Mouse (Mus musculus) lung, adult 2 months (tissue): ENCODE data around the gene Grin2b. TPM values are rescaled to one million over a fixed set of nuclear protein-coding genes. Genes with fewer than 3 reads are reported as not detected.
A peak's percentile ranks its signal among the peaks of the same experiment; 100 is the strongest.
"Not testable (repeated sequence)": the region's sequence is repeated elsewhere in the genome, so short reads cannot be mapped to it uniquely, and the experiment has no call there.

Experiments
- DNase-seq: peaks from one replicate; pipeline ENCODE4 v3.0.0; 2022
- H3K4me1 ChIP-seq: fragments of 200-500 bp; 2 replicates; pipeline ENCODE4 v1.6.1; 2011; ENCODE audit warnings: low read length; ENCODE audit not compliant: control insufficient read depth, insufficient read depth
- H3K4me3 ChIP-seq: fragments of 200-500 bp; replicated peaks from 2 replicates; pipeline ENCODE3; 2011; ENCODE audit warnings: low read depth, mild to moderate bottlenecking, control low read depth, low read length; ENCODE audit errors: extremely low read depth
- CTCF ChIP-seq: fragments of 200-500 bp; IDR thresholded peaks from 2 replicates; pipeline ENCODE4 v1.5.1; 2011; ENCODE audit warnings: mild to moderate bottlenecking, low read length, control low read depth; ENCODE audit not compliant: insufficient read depth
- POLR2A ChIP-seq: fragments of 200-500 bp; IDR thresholded peaks from 2 replicates; pipeline ENCODE4 v1.6.1; 2011; ENCODE audit warnings: low read depth, mild to moderate bottlenecking, control low read depth, low read length, borderline replicate concordance; ENCODE audit errors: extremely low read depth
- WGBS: fragments of 180-500 bp; shearing (Covaris S2); methylation state at CpG from one replicate; pipeline ENCODE4 v1.1.7; 2018; 5-methylcytosine and 5-hydroxymethylcytosine counted together
- polyA plus RNA-seq: library from polyadenylated mRNA; depleted of rRNA; stranded (reverse); fragments of >200 nt; gene quantifications from 2 replicates; pipeline ENCODE4 v1.2.3, GENCODE M21; 2012

The Grin2b gene
- polyA plus RNA-seq, 1 experiment: 0.12 TPM

GRCm38 (mm10) chr6:135828976-135829375 is 344.3 kb downstream of the Grin2b start:
- no peaks in the 10 kb centered on the region for H3K4me1 ChIP-seq
- 40% methylated on average over 4 of the region's 4 CpGs for WGBS
- TF ChIP-seq POLR2A: no peak
- no peak for DNase-seq
- H3K4me3 ChIP-seq: no peak overlapping the region

DNA sequence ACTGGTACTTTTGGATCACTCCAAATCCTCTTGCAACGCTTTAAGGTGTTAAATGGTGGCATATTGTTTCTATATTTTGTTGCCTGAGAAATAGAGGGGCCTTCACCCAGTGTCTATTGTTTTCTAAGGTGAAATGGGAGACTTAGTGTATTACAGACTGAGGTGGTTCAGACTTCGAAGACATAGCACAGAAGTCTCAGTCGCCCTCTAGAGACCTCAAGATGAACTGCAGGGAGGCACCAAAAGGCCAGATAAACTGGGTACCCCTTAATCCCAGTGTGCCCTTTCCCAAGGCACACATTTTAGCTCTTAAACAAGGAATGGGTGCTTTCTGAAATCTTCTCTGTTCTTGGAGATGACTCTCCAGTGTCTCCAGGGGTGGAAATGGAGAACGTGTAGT is 345.4 kb downstream of the Grin2b start:
- Histone ChIP-seq H3K4me1 (no peaks in the 10 kb centered on the region), H3K4me3 (no peak overlapping the region)
- WGBS: 18% methylated on average over 4 of the region's 4 CpGs
- DNase-seq: peak; percentile 36
- TF ChIP-seq POLR2A: no peak
- peak; percentile 66 for TF ChIP-seq CTCF

DNA sequence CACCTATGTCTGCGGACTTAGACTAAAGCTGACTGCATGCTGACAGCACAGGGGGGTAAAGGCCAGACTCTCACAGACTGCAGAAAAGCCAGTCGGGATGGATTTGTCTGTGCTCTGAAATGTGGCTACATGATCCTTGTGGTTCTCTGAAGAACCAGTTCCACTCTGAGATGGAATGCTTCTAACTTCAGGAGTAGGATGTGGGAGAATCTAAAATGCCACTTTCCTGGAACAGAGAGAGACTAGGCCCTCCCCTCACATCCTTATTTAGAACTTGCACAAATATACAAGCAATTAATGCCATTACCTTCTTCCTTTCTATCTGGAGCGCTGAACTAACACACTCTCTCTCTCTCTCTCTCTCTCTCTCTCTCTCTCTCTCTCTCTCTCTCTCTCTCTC is 346.0 kb downstream of the Grin2b start:
- TF ChIP-seq CTCF (no peak), POLR2A (no peak)
- no peak overlapping the region for H3K4me3 ChIP-seq
- H3K4me1 ChIP-seq: no peaks in the 10 kb centered on the region
- no peak for DNase-seq
- WGBS: 79% methylated on average over 3 of the region's 3 CpGs

DNA sequence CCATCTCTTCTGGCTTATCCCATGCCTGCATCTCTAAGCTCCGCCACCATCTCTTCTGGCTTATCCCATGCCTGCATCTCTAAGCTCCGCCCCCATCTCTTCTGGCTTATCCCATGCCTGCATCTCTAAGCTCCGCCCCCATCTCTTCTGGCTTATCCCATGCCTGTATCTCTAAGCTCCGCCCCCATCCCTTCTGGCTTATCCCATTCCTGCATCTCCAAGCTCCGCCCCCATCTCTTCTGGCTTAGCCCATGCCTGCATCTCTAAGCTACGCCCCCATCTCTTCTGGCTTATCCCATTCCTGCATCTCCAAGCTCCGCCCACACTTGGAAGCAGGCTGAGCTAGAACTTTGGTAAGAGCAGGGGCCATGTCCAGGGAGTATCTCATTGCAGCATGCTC is 346.5 kb downstream of the Grin2b start:
- WGBS: 97% methylated on average over 7 of the region's 7 CpGs
- not testable (repeated sequence) for DNase-seq

GRCm38 (mm10) chr6:135817391-135817790 is 355.9 kb downstream of the Grin2b start:
- H3K4me3 ChIP-seq: no peak overlapping the region
- H3K4me1 ChIP-seq: no peaks in the 10 kb centered on the region
- no peak for DNase-seq
- 71% methylated on average over 2 of the region's 2 CpGs for WGBS
- TF ChIP-seq POLR2A (no peak), CTCF (no peak)

More for the DNA sequence above, 346.5 kb downstream of the Grin2b start:
- not testable (repeated sequence) for H3K4me3 ChIP-seq, H3K4me1 ChIP-seq

DNA sequence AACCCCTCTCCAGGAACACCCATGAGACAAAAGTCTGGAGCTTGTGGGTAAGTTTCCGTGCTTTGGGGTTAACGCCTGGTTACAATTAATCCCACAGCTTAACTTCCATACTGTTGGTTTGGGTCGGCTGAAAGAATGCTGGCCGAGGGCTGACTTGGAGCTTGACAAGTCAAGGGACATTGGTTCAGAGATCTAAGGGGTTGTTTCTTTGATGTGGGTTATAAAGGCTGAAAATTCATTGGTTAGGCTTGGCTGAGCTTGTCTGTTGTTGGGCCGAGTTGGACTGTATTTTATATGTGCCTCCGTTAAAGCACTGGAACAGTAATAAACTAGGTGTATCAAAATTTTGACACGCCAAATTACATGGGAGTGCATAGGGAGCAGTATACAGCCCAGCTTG is 359.6 kb downstream of the Grin2b start:
- no peak for DNase-seq
- 82% methylated on average over 7 of the region's 7 CpGs for WGBS
- TF ChIP-seq CTCF (no peak), POLR2A (no peak)
- no peaks in the 10 kb centered on the region for H3K4me1 ChIP-seq
- no peak overlapping the region for H3K4me3 ChIP-seq

DNA sequence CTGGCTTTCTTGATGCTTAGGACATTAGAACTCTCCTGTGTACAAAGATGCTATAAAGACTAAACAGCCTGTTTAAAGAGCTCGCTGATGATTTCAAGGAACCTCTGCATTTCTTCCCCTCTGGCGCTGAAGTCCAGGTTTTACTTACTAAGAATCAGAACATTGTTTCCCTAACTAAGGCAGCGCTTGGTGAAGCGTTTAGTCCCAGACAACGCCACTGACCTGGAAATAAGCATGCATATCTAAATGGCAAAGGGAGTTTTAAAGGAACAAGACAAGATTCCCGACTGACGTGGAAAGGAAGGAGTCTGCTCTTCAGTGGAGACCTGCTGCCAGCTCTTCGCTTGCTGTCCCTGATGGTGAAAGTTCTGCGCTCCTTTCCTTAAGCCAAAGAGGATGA is 367.9 kb downstream of the Grin2b start:
- no peak for DNase-seq
- no peak overlapping the region for H3K4me3 ChIP-seq
- TF ChIP-seq POLR2A (no peak), CTCF (no peak)
- WGBS: 84% methylated on average over 9 of the region's 9 CpGs
- no peaks in the 10 kb centered on the region for H3K4me1 ChIP-seq

DNA sequence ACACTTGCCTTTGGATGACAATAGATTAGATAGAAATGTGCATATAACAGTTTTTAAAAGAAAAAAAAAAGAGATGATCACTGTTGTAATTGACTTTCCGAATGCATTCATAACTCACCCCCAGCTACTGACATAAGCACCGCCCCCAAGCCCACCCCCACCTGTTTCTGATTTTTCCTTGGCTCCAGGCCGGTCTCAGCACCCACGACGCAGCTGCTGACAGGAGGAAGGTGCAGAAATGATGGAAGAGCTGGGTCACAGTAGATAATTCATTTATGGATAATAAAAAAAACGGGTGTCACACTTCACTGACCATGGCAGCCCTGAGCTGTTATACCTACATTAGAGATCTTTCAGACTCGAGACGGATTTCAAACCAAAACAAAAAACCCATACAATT is 373.4 kb downstream of the Grin2b start:
- Histone ChIP-seq H3K4me3 (no peak overlapping the region), H3K4me1 (no peaks in the 10 kb centered on the region)
- no peak for DNase-seq
- WGBS: 71% methylated on average over 8 of the region's 8 CpGs
- no peak for TF ChIP-seq CTCF
- no peak for TF ChIP-seq POLR2A

DNA sequence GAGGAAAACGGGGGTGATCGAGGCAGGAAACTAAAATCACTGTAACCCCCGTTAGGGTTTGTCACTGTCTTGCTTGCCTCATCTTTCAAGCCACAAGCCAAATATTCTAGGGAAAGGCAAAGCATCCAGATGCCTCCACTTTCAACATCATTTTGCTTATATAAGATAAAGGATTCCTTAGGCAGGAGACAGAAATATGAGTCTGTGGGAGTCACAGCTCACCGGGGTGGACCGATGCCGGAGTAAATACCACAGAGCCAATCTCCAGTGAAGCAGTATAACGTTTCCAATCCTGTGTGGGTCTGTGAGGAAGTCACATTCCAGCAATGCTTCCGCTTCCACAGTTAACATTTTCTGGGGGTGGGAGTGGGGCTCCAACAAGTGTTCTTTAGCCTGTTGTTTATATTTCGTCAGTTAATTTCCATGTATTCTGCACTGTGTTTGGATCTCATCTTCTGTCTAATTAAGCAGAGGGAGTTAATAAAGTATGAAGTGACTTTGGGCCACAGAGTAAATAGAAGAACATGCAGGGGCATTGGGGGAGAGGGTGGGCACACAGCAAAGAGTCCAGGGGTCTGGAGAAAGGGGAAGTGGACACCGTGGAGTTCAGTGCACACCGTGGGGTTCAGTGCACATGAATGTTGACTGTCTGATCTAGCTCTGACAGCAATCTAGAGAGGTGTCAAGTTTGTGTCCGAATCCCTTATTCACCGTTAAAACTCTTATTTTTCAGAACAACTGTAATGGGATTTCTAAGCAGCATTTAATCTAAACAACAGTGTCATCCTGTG is 374.9 kb downstream of the Grin2b start:
- no peak for DNase-seq
- 55% methylated on average over 13 of the region's 13 CpGs for WGBS
- TF ChIP-seq POLR2A: no peak
- TF ChIP-seq CTCF: no peak
- H3K4me1 ChIP-seq: no peaks in the 10 kb centered on the region
- H3K4me3 ChIP-seq: no peak overlapping the region

GRCm38 (mm10) chr6:135797371-135798033 is 375.8 kb downstream of the Grin2b start:
- H3K4me1 ChIP-seq: no peaks in the 10 kb centered on the region
- H3K4me3 ChIP-seq: no peak overlapping the region

More at GRCm38 (mm10) chr6:135797371-135798033, 375.8 kb downstream of the Grin2b start:
- WGBS: 78% methylated on average over 10 of the region's 10 CpGs
- no peak for DNase-seq
- no peak for TF ChIP-seq CTCF
- no peak for TF ChIP-seq POLR2A
